Mouse (Mus musculus): ENCODE data around the gene Klrb1b.
A peak's percentile ranks its signal among the peaks of the same experiment; 100 is the strongest.
"Not testable (repeated sequence)": the region's sequence is repeated elsewhere in the genome, so short reads cannot be mapped to it uniquely, and the experiment has no call there.

Klrb1b gene

DNA sequence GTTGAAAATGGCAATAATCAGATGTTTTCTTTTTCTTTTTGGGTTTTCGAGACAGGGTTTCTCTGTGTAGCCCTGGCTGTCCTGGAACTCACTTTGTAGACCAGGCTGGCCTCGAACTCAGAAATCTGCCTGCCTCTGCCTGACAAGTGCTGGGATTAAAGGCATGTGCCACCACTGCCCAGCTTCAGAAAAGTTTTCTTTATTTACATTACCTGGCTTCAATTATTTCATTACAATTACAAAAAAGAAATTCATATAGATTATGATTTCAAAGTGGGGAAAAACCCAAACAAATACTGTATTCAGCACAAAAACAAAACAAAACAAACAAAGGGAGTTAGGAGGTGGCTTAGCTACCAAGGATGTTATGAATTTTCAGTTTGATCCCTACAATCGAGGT, 14.5 kb upstream of the Klrb1b start:
- not testable (repeated sequence) for DNase-seq

DNA sequence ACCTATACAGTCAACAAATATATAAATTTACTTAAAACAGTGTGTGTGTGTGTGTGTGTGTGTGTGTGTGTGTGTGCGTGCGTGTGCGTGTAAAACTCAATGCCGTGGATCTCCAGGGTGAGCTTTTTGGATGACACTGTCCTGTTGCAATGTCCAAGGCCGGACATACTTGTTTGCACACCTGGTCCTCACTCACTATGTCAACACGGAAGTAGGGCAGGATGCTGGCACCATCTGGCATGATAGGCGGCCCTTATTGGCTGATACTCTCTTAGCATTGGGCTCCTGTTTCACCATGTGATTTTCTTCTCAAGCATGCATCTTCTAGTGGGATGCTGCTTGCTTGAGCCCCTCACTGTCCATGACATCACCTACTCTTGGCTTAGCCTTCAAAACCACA, 13.8 kb upstream of the Klrb1b start:
- DNase-seq, result no peak

DNA sequence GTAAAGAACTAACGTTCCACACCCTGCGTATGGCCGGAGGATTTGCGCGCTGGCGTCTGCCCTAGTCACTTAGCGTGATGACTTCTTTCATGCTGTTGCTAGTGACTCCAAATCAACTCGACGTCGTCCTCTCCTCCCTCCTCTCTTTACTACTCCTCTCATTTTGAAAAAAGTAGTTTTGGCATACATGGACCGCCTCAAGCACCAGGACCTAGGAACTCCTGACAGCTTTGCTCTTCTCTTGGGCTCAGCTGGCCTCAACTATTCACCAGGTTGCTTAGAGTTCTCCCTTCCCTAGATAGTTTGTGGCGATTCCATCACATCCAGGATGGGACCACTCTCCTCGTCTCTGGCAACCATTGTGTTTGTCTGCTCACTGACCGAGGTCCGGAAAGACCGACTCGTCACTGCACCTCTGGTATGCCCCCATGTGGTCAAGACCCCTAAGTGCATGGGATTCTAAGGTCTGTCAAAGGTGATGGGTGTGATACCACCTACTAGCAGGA, 13.2 kb upstream of the Klrb1b start:
- peak; percentile 91 for DNase-seq

DNA sequence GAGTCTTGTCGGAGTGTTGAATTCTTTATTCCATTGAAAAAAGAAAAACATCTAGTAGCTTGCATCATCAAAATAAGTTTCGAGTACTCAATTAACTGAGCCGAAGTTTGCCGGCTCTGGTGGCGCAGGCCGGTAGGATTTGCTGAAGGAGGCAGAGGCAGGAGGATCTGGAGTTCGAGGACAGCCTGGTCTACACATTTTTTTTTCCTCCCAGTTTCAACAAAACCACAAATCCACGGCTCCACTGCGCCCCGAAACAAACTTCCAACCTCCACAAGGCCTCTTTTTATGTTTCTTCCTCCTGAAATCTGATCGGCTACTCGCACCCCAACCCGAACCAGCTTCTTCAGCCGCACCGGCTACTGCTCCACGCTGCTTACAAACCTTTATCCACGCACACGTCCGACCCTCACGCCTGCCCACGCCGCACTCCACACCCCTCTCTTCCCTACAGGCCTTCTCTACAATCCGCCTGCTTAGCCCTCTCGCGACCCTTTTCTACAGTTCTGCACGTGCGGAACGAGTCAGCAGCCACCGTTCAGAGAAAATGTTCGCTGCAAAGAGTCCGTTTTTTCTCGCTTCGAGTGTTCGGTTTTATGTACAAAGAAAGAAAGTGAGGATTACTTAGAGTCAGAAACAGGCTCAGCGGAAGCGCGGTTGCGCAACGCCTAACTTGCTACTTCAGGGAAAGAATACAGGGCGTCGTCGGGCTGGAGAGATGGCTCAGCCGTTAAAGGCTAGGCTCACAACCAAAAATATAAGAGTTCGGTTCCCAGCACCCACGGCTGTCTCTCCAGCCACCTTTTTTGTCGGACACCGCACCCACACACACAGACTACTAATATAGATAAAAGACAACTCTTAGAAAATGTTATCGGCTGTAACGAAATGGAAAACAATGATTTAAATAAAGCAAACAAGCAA, 12.5 kb upstream of the Klrb1b start:
- peak; percentile 90 for DNase-seq

GRCm38 (mm10) chr6:128837454-128838341, 11.6 kb upstream of the Klrb1b start:
- DNase-seq, result peak; percentile 34

DNA sequence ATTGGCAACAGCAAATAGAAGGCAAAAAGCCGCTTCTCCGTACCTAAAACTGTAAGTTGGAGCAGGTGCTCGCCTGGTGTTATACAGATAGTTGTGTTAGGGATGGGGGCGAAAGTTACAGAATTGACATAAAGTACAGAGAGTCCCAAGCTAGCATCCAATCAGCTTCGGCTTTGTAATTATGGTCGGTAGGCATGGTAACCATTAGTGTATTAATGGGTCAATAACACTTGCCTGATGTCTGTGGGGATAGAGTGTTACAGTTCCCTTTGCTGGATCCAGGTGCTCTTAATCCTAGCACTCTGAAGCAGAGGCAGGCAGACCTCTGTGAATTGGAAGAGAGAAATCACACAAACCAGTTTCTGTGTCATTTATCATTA, 10.8 kb upstream of the Klrb1b start:
- no peak for DNase-seq

GRCm38 (mm10) chr6:128836191-128836954, 10.2 kb upstream of the Klrb1b start:
- no peak for DNase-seq

GRCm38 (mm10) chr6:128835571-128835970, 9.4 kb upstream of the Klrb1b start:
- DNase-seq, result no peak

DNA sequence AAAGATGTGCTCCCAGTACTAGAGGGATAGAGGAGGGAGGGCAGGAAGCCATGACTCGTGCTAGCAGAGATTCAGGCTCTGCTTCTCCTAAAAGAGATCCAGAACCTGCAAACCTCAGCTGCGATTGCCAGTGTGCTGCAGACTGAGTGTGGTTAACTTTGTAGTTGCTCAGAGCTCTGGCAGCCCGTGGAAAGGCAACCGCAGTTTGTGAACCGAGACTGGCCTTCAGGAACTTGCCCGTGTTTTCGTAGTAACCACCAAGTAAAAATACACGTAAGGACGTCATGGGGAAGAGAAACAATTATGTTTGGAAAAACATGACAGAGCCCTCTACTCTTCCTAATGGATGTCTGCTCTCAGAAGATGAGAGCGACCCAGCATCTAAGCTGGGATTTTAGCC, 6.9 kb upstream of the Klrb1b start:
- no peak for DNase-seq

DNA sequence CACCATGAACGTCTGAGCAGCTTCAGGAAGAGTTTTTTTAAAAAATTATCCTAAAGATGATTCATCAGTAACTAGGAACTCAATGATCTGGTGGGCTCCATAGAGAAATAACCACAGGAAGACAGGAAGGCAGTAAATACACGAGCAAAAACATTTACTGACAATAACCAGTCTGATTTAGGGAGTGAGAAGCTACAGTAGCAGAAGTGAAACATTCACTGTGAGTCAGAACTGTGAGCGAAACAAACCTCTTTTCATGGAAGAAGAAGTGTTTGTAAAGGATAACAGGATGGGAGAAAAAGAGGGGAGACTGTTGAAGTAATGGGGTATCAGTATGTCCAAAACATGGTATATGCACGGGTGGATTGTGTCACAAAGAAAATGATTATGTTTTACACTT, 3.7 kb upstream of the Klrb1b start:
- no peak for DNase-seq

GRCm38 (mm10) chr6:128826781-128827180, 650 bp upstream of the Klrb1b start:
- no peak for DNase-seq

DNA sequence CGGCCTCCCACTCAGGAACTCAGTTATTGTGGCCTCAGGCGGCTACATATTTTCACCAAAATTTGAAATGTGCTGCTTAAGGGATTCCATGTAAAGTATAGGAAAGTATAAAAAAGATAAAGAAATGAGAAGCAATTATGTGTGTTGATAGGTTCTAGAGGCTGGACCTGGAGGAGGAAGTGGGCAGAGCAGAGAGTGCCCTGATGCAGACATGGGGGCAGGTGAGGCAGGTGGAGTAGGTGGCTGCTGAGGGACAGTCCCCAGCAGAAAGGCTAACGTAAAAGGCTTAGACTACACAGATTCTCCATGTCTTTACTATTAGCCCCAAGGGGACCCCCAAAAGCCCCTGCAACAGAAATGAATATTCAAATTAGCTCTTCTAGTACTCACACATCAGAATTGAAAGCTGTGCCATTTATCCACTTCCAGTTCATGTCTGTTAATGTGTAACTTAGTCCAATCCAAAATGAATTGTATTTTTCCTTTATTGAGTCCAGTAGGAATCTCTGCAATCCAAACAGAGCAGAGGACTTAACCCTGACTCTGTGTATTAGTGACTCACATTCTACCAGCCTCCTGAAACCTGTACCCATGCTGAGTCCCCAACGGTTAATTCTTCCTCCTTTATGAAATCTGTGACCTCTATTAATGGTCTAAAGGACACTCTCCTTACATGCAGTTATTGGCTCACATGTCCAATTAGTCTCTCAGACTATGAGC, 7.9 kb downstream of the Klrb1b start:
- no peak for DNase-seq

GRCm38 (mm10) chr6:128808532-128808931, 17.6 kb downstream of the Klrb1b start:
- peak; percentile 51 for DNase-seq

GRCm38 (mm10) chr6:128807021-128807420, 19.1 kb downstream of the Klrb1b start:
- no peak for DNase-seq

DNA sequence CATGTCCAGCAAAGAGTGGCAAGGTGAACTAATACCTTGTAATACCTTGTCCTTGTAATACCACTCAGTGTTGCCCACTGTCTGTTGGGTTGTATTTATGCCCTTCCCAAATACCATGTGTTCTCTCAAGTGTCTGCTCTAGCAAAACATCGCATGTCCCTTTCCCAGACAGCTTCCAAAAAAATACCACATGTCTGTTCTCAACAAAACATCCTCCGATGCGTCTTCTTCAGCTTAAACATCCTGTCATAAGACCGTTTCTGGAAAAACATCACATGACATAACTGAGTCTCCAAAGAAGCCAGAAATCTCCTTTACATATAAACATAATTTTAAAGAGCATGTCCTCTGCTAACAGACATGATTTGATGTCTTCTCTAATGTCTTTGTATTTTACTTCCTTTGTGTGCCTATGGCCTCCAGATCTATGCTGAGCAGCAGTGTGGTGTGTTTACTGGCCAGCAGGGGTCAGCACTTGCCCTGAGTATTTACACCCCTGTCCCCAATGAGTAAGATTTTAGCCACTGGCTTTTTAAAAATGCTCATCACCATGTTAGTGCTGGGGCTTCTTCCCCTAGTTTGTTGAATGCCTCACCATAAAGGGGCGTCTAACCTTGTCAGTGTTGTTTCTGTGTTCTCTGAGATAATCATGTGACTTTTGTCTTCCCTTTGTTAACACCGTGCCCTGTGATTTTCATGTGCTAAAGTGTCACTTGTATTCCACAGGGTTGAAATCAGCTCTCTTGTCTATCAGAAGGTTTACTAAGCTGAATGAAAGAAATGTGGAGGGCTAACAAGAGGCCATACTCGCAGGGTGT, 21.1 kb downstream of the Klrb1b start:
- DNase-seq, result peak; percentile 84

DNA sequence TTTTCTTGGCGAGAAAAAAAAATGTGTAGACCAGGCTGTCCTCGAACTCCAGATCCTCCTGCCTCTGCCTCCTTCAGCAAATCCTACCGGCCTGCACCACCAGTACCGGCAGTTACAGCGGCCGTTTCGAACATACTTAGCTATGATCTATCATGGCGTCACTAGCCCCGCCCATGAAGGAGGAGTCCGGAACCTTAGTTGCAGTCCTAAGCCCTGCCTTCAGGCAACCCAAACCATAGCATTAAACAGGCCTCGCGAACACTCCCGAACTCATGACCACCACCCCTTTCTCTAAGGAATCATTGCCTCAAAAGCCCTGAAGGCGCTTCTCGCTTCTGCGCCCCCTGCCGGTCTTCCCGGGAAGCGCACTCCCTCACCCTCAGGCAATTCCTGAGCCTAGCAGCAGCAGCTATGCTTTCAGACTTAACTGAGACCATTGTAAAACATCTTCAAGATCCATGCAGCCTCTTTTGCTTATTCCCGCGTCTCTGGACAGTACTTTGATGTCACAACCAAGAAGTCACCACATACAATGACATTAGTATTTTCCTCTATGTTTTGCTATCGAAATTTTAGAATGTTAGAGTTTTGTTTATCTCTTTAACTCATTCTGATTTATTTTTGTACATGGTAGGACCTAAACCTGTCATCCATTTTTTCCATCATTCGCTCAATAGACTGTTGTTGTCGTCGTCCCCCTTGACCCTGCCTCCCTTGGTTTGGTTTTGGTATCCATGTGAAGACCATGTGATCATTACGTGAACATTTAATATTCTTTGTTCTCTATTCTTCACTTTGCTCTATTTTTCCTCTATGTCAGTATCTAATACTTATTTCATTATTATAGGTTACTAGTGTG, 22.9 kb downstream of the Klrb1b start:
- DNase-seq, result peak; percentile 98

DNA sequence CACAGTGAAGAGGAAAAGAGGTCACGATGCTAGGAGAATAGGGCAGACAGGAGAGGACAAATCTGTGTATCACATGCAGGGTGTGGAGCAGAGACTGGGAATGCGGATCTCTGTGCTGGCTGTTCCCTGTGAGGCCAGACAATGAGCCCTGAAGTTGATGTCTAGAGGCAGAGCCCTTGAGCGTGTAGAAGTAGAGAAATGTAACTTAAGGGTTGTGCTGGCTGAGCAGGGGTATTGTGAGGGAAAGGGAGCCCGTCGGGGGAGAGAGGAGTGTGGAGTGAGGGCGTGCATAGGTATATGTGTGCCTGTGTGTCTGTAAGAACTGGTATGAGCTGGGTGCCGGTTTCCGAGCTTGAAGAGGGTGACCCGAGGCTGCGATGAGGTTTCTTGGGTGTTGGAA, 23.6 kb downstream of the Klrb1b start:
- no peak for DNase-seq

DNA sequence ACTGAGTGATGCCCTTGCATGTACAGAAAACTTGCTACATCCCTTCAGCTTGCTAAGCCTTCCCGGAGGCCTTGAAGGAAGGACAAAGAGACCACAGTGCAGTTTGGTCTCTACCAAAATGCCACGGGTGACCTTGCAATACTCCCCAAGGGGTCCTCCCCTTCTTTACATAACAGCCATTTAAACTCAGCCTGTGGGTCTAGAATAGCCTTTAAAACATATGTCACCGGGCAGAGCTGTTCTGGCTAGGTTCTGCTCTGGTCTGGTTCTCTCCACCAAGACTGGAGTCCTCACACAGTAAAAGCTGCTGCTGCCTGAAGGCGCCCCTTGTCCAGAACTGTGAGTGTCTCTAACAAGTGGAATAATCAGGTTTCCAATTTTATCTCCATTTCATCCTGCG, 25.4 kb downstream of the Klrb1b start:
- not testable (repeated sequence) for DNase-seq

DNA sequence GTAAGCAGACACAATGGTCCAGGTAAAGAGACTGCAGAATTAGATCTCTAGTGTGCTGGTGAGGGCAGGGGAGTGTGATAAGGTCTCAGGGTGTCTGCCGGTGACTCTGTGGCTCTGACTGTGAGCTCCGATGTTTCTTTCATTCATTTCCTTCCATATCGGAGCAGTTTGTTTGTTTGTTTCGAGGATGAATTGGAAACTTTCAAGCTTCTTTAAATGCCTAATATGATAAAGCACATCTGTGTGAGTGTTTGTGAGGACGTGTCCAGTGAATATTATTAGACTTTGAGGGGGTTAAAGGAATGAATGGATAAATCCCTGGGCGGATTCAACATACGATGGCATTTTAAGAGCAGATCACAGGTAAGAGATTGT, 26.2 kb downstream of the Klrb1b start:
- DNase-seq, result no peak
